Mouse (Mus musculus) brain, embryonic 14.5 days (tissue): ENCODE data around the gene Cdca4. TPM values are rescaled to one million over a fixed set of nuclear protein-coding genes. Genes with fewer than 3 reads are reported as not detected.
A peak's percentile ranks its signal among the peaks of the same experiment; 100 is the strongest.
"Not testable (repeated sequence)": the region's sequence is repeated elsewhere in the genome, so short reads cannot be mapped to it uniquely, and the experiment has no call there.

Experiments used
- DNase-seq: peaks from one replicate; pipeline ENCODE4 v3.0.0-alpha.2; 2011; ENCODE audit warnings: low read depth
- CTCF ChIP-seq: fragments of 200-500 bp; IDR thresholded peaks from 2 replicates; pipeline ENCODE4 v1.5.1; 2012; ENCODE audit warnings: inconsistent platforms, mild to moderate bottlenecking, moderate library complexity, borderline replicate concordance; ENCODE audit not compliant: insufficient read depth, insufficient read length; ENCODE audit errors: extremely low read depth
- POLR2A ChIP-seq: fragments of 200-500 bp; IDR thresholded peaks from 2 replicates; pipeline ENCODE4 v1.6.1; 2012; ENCODE audit warnings: mild to moderate bottlenecking, inconsistent platforms, borderline replicate concordance; ENCODE audit not compliant: poor library complexity, insufficient read depth, insufficient read length, severe bottlenecking; ENCODE audit errors: extremely low read depth
- polyA plus RNA-seq: library from polyadenylated mRNA; depleted of rRNA; stranded (reverse); fragments of >200 nt; gene quantifications from 2 replicates; pipeline ENCODE4 v1.2.3, GENCODE M21; 2012

Cdca4 gene
- polyA plus RNA-seq, 1 experiment: 42.3 TPM

- DNase-seq: no peak
- TF ChIP-seq POLR2A (no peak), CTCF (no peak)
These were observed 25.5 kb upstream of the Cdca4 start for GRCm38 (mm10) chr12:112854610-112855333.

GRCm38 (mm10) chr12:112853050-112853729, 24.0 kb upstream of the Cdca4 start:
- TF ChIP-seq CTCF (no peak), POLR2A (no peak)

GRCm38 (mm10) chr12:112851116-112851515, 21.9 kb upstream of the Cdca4 start:
- no peak for TF ChIP-seq CTCF
- no peak for TF ChIP-seq POLR2A
- DNase-seq: no peak

More at GRCm38 (mm10) chr12:112853050-112853729, 24.0 kb upstream of the Cdca4 start:
- no peak for DNase-seq

GRCm38 (mm10) chr12:112850344-112850743, 21.1 kb upstream of the Cdca4 start:
- TF ChIP-seq POLR2A (no peak), CTCF (no peak)
- DNase-seq: no peak

- no peak; the same call in 1 of the 2 replicates for TF ChIP-seq CTCF
- TF ChIP-seq POLR2A: no peak
- DNase-seq: no peak
These were observed 20.2 kb upstream of the Cdca4 start for GRCm38 (mm10) chr12:112849235-112850022.

- no peak for TF ChIP-seq POLR2A
- no peak for TF ChIP-seq CTCF
- no peak for DNase-seq
These were observed 18.7 kb upstream of the Cdca4 start for GRCm38 (mm10) chr12:112847880-112848279.

- TF ChIP-seq POLR2A (no peak), CTCF (peak; percentile 97)
- peak; percentile 87 for DNase-seq
These were observed 14.6 kb upstream of the Cdca4 start for GRCm38 (mm10) chr12:112843803-112844202.

GRCm38 (mm10) chr12:112842128-112842527, 12.9 kb upstream of the Cdca4 start:
- not testable (repeated sequence) for DNase-seq

- not testable (repeated sequence) for DNase-seq
These were observed 12.2 kb upstream of the Cdca4 start for GRCm38 (mm10) chr12:112841338-112841892.

GRCm38 (mm10) chr12:112840209-112841086, 11.2 kb upstream of the Cdca4 start:
- TF ChIP-seq CTCF (no peak), POLR2A (no peak)
- DNase-seq: no peak

- TF ChIP-seq CTCF (no peak), POLR2A (no peak)
- no peak for DNase-seq
These were observed 5.8 kb upstream of the Cdca4 start for GRCm38 (mm10) chr12:112835046-112835445.

GRCm38 (mm10) chr12:112833527-112833926, 4.3 kb upstream of the Cdca4 start:
- DNase-seq: no peak
- TF ChIP-seq POLR2A: no peak
- no peak for TF ChIP-seq CTCF
